Mouse (Mus musculus) gonadal fat pad, adult 2 months (tissue): ENCODE data around the gene Prkag2. TPM values are rescaled to one million over a fixed set of nuclear protein-coding genes. Genes with fewer than 3 reads are reported as not detected.

ENCODE experiments used
- DNase-seq: peaks from one replicate; pipeline ENCODE4 v3.0.0-alpha.2; 2012; ENCODE audit warnings: low read depth
- polyA plus RNA-seq: library from polyadenylated mRNA; depleted of rRNA; stranded (reverse); fragments of >200 nt; gene quantifications from 2 replicates; pipeline ENCODE4 v1.2.3, GENCODE M21; 2012

Gene Prkag2
- polyA plus RNA-seq, 1 experiment: 30.2 TPM

DNA sequence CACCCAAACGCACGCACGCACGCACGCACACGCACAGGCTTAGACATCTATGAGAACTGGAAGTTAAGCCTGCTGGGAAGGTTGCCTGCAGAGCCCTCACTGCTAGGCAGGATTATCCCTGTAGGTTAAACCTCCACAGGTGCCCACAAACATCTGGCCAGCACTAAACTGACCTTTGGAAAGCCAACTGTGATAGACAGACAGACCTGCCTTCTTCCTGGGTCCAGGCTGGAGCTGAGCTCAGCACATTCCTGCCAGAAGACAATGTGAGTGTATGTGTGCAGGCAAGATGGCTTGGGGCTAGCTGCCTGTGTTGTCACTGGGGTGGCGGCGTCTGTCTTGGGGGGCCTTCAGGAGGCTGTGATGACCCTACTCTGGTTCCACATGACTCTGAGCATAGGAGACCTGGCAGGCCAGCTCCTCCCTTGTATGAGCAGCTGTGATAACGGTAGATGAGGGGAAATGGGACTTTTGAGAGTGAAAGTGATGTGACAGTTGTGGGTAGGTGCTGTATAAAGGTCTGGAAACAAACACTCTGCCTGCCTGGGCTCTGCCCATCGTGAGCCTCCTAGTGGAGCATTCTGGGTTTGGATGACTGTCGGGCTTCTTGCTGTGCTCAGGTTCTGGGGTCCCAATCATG, 131.1 kb downstream of the Prkag2 start:
- DNase-seq: no peak

GRCm38 (mm10) chr5:24968792-24969191, 131.7 kb downstream of the Prkag2 start:
- DNase-seq: no peak

GRCm38 (mm10) chr5:24967898-24968535, 132.4 kb downstream of the Prkag2 start:
- no peak for DNase-seq

GRCm38 (mm10) chr5:24963776-24964175, 136.7 kb downstream of the Prkag2 start:
- DNase-seq: no peak

DNA sequence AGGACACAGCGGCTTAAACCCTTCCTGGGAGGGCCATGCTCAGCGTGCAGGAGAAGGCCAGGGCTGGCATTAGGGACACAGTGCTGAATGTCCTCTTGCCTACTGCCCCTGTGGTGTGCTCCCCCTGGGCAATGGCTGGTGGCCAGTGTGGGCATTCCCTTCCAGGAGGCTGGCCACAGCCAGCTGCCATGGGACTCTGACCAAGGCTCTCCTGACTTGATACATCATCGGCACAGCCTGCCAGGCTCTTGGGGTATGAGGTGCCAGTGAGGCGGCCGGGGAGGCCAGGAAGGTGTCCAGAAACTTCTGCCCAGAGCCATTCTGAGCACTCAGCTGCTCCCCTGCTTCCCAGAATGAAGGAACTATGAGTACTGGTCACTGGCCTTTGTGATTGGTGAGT, 139.7 kb downstream of the Prkag2 start:
- no peak for DNase-seq

- DNase-seq: no peak
Observed at GRCm38 (mm10) chr5:24959758-24960157, 140.7 kb downstream of the Prkag2 start.

- DNase-seq: no peak
Observed at GRCm38 (mm10) chr5:24958596-24958995, 141.8 kb downstream of the Prkag2 start.

- no peak for DNase-seq
Observed at GRCm38 (mm10) chr5:24956891-24957290, 143.6 kb downstream of the Prkag2 start.

DNA sequence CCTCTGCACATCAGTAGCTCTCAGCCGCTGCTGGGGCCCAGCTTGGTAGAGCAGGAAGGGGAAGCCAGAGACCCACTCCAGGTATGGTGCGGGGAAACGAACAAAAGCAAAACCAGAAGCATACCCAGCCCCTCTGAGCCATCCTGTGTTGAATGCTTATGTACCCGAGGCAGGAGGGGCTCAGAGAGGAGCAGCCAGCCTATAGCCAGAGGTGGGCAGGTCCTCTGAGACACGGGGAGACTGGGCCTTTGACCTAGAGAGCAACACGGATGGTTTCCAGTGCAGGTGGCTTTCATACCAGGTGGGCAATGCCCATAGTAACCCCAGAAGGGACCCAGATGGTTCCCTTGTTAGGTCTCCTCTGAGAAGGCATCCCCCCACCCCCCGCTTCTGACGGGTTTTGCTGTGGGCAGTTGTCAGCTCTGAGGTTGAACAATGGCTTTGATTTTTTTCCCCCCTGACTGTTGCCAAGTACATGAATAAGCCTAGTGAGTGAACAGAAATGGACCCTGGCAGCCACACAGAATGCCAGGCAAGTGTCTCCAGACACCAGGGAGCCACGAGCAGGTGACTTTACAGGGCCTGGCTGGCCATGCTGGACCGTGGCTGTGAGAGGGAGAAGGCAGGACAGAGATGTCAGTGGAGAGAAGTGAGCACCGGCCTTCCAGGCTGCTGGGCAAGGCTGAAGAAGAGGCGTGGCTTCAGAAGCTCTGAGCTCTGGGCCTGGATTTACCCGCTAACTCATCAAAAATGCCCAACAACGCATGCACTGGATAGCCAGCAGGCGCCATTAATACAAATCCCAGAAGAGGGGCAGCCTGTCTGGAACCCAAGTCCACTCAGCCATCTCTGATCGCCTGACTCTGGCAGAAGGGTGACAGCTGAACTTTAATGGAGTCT, 147.3 kb downstream of the Prkag2 start:
- DNase-seq: no peak

DNA sequence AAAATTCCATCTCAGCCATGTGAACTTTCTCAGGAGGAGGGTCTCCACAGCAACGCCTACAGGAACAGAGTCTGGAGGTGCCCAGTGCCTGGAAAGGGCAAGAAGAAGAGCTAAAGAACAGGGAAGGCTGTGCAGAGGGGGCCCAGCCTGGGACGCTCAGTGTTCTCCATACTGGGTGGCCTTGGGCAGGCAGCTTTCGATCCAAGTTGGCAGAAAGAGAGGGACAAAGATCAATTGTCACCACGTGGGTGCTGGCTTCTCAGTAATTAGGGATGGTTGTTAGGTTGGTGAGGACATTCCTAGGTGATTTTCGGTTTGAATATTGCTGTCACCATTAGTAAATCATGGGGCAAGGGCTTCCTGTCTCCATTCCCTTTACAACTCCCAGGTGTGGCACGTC, 148.2 kb downstream of the Prkag2 start:
- no peak for DNase-seq

GRCm38 (mm10) chr5:24950891-24951574, 149.4 kb downstream of the Prkag2 start:
- DNase-seq: no peak

DNA sequence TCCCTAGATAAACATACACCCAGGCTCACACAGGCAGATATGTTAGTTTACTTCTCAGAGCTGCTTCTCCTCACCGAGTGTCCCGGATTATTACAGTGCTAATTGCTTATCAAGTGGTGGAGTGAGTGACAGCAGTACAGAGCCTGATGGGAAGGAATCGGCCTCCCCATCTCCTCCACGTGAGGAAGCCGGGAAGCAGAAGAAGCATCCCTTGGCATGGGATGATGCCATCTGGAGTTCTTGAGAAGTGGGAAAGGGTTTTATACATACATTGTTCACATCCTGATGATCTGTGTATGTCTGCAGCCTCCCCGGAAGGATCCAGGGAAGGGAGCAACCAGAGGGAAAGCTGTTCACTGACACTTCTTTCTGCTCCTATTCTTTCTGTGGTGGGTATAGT, 150.4 kb downstream of the Prkag2 start:
- no peak for DNase-seq

DNA sequence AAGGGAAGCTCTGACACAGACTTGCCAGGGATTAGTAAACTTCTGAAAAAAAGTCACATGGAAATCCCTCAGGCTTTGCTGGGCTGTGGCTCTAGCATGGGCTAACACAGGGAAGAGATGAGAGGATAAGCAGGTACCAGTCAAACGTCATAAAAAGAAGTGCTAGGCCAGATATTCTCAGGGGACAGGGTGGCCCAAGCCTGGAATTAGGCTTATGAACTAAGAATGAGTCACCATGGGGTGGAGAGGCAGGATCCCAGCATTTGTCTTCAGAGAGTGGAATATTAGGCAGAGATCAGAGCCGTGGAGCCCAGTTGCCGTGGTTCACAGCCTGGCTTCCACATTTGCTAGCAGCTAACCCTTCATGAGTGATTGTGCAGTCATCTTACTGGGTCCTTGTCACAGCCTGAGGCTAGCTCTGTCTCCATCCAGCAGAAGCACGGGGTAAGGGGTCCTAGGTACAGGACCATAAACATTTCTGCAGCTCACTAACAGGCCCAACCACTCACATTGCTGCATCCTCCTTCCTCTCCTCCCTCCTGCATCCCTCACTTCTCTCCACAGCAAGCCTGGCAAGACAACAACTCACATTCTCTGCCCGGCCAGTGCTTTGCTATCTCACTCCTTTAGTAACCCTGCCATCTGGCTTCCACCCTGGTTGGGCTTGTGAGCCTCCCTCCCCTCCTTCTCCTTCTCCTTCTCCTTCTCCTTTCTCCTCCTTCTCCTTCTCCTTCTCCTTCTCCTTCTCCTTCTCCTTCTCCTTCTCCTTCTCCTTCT, 162.2 kb downstream of the Prkag2 start:
- no peak for DNase-seq

GRCm38 (mm10) chr5:24936451-24936850, 164.0 kb downstream of the Prkag2 start:
- no peak for DNase-seq

GRCm38 (mm10) chr5:24935446-24935845, 165.0 kb downstream of the Prkag2 start:
- DNase-seq: no peak

DNA sequence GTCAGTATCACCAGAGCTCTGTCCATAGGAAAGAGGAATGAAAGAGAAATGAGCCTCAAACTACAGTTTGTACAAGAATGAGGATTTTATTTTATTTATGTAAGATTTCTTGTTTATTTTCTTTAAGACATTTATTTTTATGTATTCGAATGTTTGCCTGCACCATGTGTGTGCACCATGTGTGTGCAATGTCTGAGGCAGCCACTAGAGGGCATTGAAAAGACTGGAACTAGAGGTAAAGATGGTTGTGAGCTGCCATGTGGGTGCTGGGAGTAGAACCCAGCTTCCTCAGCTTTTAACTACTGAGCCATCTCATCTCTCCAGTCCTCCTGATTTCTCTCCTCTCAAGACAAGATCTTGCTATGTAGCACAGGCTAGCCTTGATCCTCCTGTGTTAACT, 166.7 kb downstream of the Prkag2 start:
- no peak for DNase-seq

DNA sequence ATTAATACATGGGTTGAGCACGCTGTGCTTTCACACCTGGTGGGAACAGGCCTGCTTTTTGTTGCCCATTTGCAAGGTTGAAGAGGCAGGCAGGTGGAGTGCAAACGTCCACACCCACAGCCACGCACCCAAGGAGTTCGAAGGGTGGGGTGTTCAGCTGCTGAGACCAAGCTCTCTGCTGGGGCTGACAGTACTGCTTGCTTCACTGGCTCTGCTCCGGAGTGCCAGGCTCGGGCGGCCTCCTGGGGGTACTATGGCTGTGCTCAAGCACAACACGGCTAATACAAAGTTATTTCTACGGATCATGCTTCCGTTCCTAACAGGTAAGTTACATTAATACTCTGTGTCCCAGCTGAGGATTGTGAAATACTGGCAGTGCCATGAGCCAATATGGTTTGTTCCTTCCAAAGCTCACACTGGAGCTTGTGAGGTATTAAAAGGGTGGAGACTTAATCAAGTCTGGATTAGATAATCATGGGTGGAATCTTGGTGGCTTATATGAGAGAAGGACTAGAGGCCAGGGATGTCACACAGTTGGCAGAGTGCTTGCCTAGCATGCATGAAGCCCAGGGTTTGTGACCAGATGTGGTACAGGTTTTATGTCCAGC, 168.8 kb downstream of the Prkag2 start:
- DNase-seq: peak; percentile 91

DNA sequence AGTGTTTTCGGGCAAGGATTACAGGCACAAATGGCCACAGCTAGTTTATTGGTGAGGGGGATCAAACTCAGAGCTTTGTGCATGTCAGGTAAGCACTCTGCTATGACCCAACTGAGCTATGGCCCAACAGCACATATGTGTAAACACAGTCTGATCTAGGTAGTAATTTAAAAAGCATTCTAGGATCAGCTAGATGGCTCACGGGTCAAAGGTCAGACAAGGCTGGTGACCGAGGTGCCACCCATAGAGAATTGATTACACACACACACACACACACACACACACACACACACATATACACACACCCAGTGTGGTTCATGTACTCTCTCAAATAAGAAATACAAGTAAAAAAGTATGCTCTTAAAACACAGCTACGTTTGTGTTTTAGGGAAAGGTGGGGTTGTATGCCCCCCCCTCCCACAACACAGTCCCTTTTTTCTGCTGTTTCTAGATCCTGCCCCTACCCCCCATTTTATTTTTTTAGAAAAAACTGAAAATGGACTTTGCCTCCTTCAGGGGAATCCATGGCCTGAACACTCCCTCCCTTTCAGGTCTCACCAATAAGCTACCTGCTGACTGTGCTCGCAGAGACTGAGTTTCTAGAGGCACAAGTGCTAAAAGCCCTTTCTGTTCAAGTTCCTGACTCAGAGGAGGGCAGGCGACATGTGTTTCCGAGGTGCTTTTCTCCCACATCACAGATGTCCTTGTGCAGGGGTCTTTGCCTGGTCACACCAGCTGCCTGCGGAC, 169.4 kb downstream of the Prkag2 start:
- DNase-seq: no peak

DNA sequence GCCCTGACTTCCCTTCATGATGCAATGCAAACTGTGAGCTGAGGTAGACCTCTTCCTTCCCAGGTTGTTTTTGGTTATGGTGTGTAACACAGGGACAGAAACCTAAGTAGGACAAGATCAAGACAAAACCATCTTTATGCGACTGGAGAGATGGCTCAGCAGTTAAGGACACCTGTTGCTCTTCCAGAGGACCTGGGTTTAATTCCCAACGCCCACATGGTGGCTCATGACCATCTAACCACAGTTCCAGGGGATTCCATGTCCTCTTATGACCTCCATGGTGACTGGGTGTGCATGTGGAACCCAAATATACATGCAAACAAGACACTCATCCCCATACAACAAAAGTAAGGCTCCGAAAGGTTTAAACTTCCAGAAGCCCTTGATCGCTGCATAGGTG, 171.6 kb downstream of the Prkag2 start:
- DNase-seq: no peak

- no peak for DNase-seq
Observed at GRCm38 (mm10) chr5:24927706-24928105, 172.7 kb downstream of the Prkag2 start.
